Comparison of ENCODE assay signal across 7 mouse cellular contexts in the genomic region with DNA sequence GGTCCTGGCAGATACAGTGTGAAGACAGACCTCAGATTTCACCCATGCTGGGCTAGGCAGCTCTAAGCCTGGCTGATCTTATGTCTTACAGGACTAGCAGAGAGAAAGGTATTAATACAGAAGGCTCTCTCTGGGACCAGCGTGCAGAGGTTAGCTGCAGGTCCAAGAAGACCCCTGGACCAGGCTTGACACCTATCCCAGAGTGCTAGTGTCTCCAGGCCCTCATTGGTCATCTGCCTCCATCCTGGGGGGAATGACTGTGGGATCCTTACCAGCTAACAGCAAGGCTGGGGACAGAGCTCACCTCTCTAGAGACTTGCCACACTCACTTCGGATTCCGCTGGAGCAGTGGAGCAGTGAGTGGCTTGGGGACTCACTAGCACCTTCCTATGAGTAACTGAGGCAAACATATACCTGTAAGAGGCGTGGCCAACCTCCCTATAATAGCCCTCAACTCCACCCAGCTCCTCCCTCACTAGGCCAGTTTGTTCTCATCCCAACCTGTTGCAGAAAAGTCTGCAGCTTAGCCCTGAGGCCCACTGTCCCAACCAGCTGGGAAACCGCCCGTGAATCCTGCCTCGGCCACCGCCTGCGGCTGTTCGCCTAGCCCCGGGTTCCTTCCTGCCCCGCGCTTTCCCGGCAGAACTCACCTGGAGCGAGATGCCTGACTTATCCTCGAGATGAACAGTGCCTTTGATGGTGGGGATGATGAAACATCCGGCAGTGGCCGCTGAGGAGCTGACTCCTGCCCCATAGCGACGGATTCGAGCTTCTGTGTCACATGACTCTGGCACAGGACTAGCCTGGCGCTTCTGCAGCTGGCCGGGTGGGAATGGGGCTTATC. TPM values are rescaled to one million over a fixed set of nuclear protein-coding genes. Genes with fewer than 3 reads are reported as not detected.
DNase-seq lines count a peak whose midpoint lies in the region; ATAC-seq and TF ChIP-seq lines count a peak whose summit lies in the region.

A gene (minus strand): TSS at position 725 of the 844 bp plus-strand sequence.

- peak; percentile 92 for ATAC-seq in intestine, embryonic 16.5 days
- ATAC-seq in stomach, embryonic 16.5 days (ENCODE audit: insufficient read depth, low FRiP score): peak; percentile 64

- H3K27me3 ChIP-seq in ES-Bruce4 (ENCODE audit: control insufficient read depth, insufficient read depth, low read length, poor library complexity, severe bottlenecking): no peaks in the 10 kb centered on the region
- no peaks in the 10 kb centered on the region for H3K27me3 ChIP-seq in intestine, embryonic 16.5 days (replicated peaks; ENCODE audit: control insufficient read depth, insufficient read depth, low read length)
- no peaks in the 10 kb centered on the region for H3K27me3 ChIP-seq in stomach, embryonic 16.5 days (ENCODE audit: control insufficient read depth, insufficient read depth, low read length)

- 13% methylated on average over 23 of the region's 23 CpGs for WGBS in intestine, embryonic 16.5 days
- 12% methylated on average over 23 of the region's 23 CpGs for WGBS in stomach, embryonic 16.5 days

- H3K9me3 ChIP-seq in ES-Bruce4 (replicated peaks; ENCODE audit: control insufficient read depth, insufficient read depth, low read length, poor library complexity, severe bottlenecking): no peaks in the 10 kb centered on the region
- H3K9me3 ChIP-seq in intestine, embryonic 16.5 days (ENCODE audit: control insufficient read depth, low read length): no peaks in the 10 kb centered on the region
- no peaks in the 10 kb centered on the region for H3K9me3 ChIP-seq in stomach, embryonic 16.5 days (replicated peaks; ENCODE audit: control insufficient read depth, low read length)

- H3K4me2 ChIP-seq in intestine, embryonic 16.5 days (ENCODE audit: low read depth, low read length): peak within 1 kb of the TSS; percentile 61
- peak within 1 kb of the TSS; percentile 50 for H3K4me2 ChIP-seq in stomach, embryonic 16.5 days (ENCODE audit: low read depth, low read length)

- peak within 1 kb of the TSS; percentile 36 for H3K9ac ChIP-seq in ES-Bruce4 (ENCODE audit: low read depth, poor library complexity, severe bottlenecking)
- H3K9ac ChIP-seq in intestine, embryonic 16.5 days (ENCODE audit: low read depth, low read length): peak within 1 kb of the TSS; percentile 47; the same call in 1 of the 2 replicates
- H3K9ac ChIP-seq in stomach, embryonic 16.5 days (ENCODE audit: low read length): peak within 1 kb of the TSS; percentile 20; the same call in 1 of the 2 replicates

- peak within 1 kb of the TSS; percentile 55 for H3K4me3 ChIP-seq in ES-Bruce4 (ENCODE audit: low read depth, low read length)
- peak within 1 kb of the TSS; percentile 32 for H3K4me3 ChIP-seq in intestine, embryonic 16.5 days (ENCODE audit: low read length)
- peak within 1 kb of the TSS; percentile 24 for H3K4me3 ChIP-seq in stomach, embryonic 16.5 days (replicated peaks; ENCODE audit: low read length)

- H3K4me1 ChIP-seq in ES-Bruce4 (ENCODE audit: control insufficient read depth, insufficient read depth, low read length): no peaks in the 10 kb centered on the region
- H3K4me1 ChIP-seq in intestine, embryonic 16.5 days (ENCODE audit: control insufficient read depth, insufficient read depth, low read length): 0 out of 2 replicates have a peak, but pooled peaks cover 6% of the 10 kb centered on the region
- 0 out of 2 replicates have a peak, but pooled peaks cover 6% of the 10 kb centered on the region for H3K4me1 ChIP-seq in stomach, embryonic 16.5 days (ENCODE audit: control insufficient read depth, insufficient read depth, low read length)

- DNase-seq in Muller cell, postnatal 12 days (ENCODE audit: inconsistent ontology term): peak; percentile 13
- DNase-seq in gastrocnemius, postnatal 10 days: peak; percentile 31
- peak; percentile 15 for DNase-seq in lung, postnatal 25 days (ENCODE audit: low spot score)
- no peak for DNase-seq in frontal cortex, postnatal 14 days (ENCODE audit: low spot score in 2 of 2)

- H3K27ac ChIP-seq in ES-Bruce4 (ENCODE audit: insufficient read depth, low read length): peak within 1 kb of the TSS; percentile 26; the same call in 1 of the 2 replicates
- no peak within 1 kb of the TSS for H3K27ac ChIP-seq in intestine, embryonic 16.5 days (ENCODE audit: low read length)
- no peak within 1 kb of the TSS for H3K27ac ChIP-seq in stomach, embryonic 16.5 days (ENCODE audit: low read length)

- TF ChIP-seq CTCF in ES-Bruce4 (IDR thresholded peaks at IDR 0.05; ENCODE audit: low read depth, low read length): peak; percentile 25

- H3K36me3 ChIP-seq in ES-Bruce4 (ENCODE audit: control insufficient read depth, insufficient read depth, low read length, poor library complexity, severe bottlenecking): no peaks in the 10 kb centered on the region
- no peaks in the 10 kb centered on the region for H3K36me3 ChIP-seq in intestine, embryonic 16.5 days (ENCODE audit: control insufficient read depth, insufficient read depth, low read length)
- no peaks in the 10 kb centered on the region for H3K36me3 ChIP-seq in stomach, embryonic 16.5 days (ENCODE audit: control insufficient read depth, insufficient read depth, low read length)

- TF ChIP-seq POLR2A in ES-Bruce4 (IDR thresholded peaks at IDR 0.05; ENCODE audit: insufficient read depth, low read length): no peak

- TF ChIP-seq EP300 in ES-Bruce4 (IDR thresholded peaks at IDR 0.05; ENCODE audit: insufficient read depth, low read depth, low read length): peak; percentile 49; the same call in 1 of the 2 replicates

RNA-seq across cellular contexts. Expression of the gene that starts here (rescaled TPM):
- polyA plus RNA-seq in ES-Bruce4 (2011; ENCODE audit: insufficient read depth, insufficient read length, low read depth, missing spikeins): 0.63 and 1.9 TPM in 2 replicates
- total RNA-seq in gastrocnemius, postnatal 10 days (2021): under 1 TPM; 0.20 to 0.54 TPM
- 0.11 and 0.12 TPM in 2 replicates for polyA plus RNA-seq in intestine, embryonic 16.5 days (2015; fragmentation: Nextera tagmentation; extraction: Ambion mirVana)
- polyA plus RNA-seq in stomach, embryonic 16.5 days (2015; fragmentation: Nextera tagmentation; extraction: Ambion mirVana): 0.25 and 0.34 TPM in 2 replicates

Comparison
In these comparisons a context has a peak if more than half of its experiments do, and no peak if none do; other contexts are left out.
1. Peak in DNase-seq in gastrocnemius, postnatal 10 days; RNA of the gene not detected or under 1 TPM.
2. Peak in ATAC-seq, H3K4me3 ChIP-seq, H3K9ac ChIP-seq and H3K4me2 ChIP-seq in intestine, embryonic 16.5 days; RNA of the gene not detected or under 1 TPM.
3. Peak in ATAC-seq, H3K4me3 ChIP-seq, H3K9ac ChIP-seq and H3K4me2 ChIP-seq in stomach, embryonic 16.5 days; RNA of the gene not detected or under 1 TPM.
4. DNase-seq: peak in Muller cell, postnatal 12 days (single experiment) and lung, postnatal 25 days (single experiment); none in frontal cortex, postnatal 14 days (0 of 2).
5. Peak in every context shown above with its lines, with median percentiles within 50 percentile points of each other: H3K4me3 ChIP-seq and H3K9ac ChIP-seq.